Mouse (Mus musculus) kidney, adult 2 months (tissue): ENCODE data around the gene Dgkh.

Source experiments
- CTCF ChIP-seq: fragments of 200-500 bp; conservative IDR thresholded peaks from 2 replicates; pipeline ENCODE4 v1.5.1; 2011; ENCODE audit warnings: low read depth, mild to moderate bottlenecking, control low read depth, low read length, moderate library complexity, mixed read lengths; ENCODE audit not compliant: insufficient read depth, insufficient read length
- POLR2A ChIP-seq: fragments of 200-500 bp; IDR thresholded peaks from one replicate; pipeline ENCODE4 v1.6.1; 2011; ENCODE audit warnings: low read depth, low read length, control low read depth

- TF ChIP-seq POLR2A (no peak), CTCF (no peak)
Measured at GRCm38 (mm10) chr14:78684171-78684570, 48.4 kb downstream of the Dgkh start.
